Mouse (Mus musculus) B cell, adult 67 days (primary cell): ENCODE data around the gene Mrtfb. TPM values are rescaled to one million over a fixed set of nuclear protein-coding genes. Genes with fewer than 3 reads are reported as not detected.

Source experiments
- total RNA-seq, 2 experiments: library from RNA; stranded (reverse); gene quantifications; 4 replicates each; pipeline ENCODE4 v1.2.4; 2023

Gene Mrtfb
- total RNA-seq: 10 to 100 TPM; 27.6 to 29.3 TPM

GRCm38 (mm10) chr16:13255855-13256635, at the start of gene Mrtfb:
Gene Mrtfb (plus strand): TSS chr16:13256481.

Other genes starting within 250 kb of the Mrtfb start
- 10 to 100 TPM; 41.2 to 44.5 TPM for gene Ercc4, start 146.8 kb upstream of the Mrtfb start, total RNA-seq